Mouse (Mus musculus) B cell, adult 2 months (primary cell): ENCODE data around the gene Gm10591.
"Not testable (repeated sequence)": the region's sequence is repeated elsewhere in the genome, so short reads cannot be mapped to it uniquely, and the experiment has no call there.

Source experiments
- DNase-seq, 2 experiments: peaks; one replicate each; pipeline ENCODE4 v3.0.0; 2022

The Gm10591 gene

GRCm38 (mm10) chr4:42611895-42612294 lies at the start of gene Gm10591:
Gene Gm10591, plus strand, starts transcription at chr4:42612195.
- not testable (repeated sequence) for DNase-seq

GRCm38 (mm10) chr4:42629419-42629818 lies 17.4 kb downstream of the Gm10591 start, which contains the start of gene Gm2564:
Gene Gm2564, plus strand, starts transcription at chr4:42629719.
- DNase-seq: not testable (repeated sequence)

- not testable (repeated sequence) for DNase-seq
These were observed 43.0 kb downstream of the Gm10591 start, which contains the start of gene Ccl27b for GRCm38 (mm10) chr4:42654951-42655350. Gene Ccl27b, plus strand, starts transcription at chr4:42655251.

- DNase-seq: not testable (repeated sequence)
These were observed 49.8 kb downstream of the Gm10591 start, which contains the start of gene Il11ra2 for GRCm38 (mm10) chr4:42661793-42662192. Gene Il11ra2, minus strand, starts transcription at chr4:42661893.
